Mouse (Mus musculus) gonadal fat pad, adult 2 months (tissue): ENCODE data around the gene Uvssa. TPM values are rescaled to one million over a fixed set of nuclear protein-coding genes. Genes with fewer than 3 reads are reported as not detected.

Source experiments
- DNase-seq: peaks from one replicate; pipeline ENCODE4 v3.0.0-alpha.2; 2012; ENCODE audit warnings: low read depth
- polyA plus RNA-seq: library from polyadenylated mRNA; depleted of rRNA; stranded (reverse); fragments of >200 nt; gene quantifications from 2 replicates; pipeline ENCODE4 v1.2.3, GENCODE M21; 2012

Uvssa gene
- polyA plus RNA-seq, 1 experiment, result 8.7 TPM

- DNase-seq, result no peak
Measured at GRCm38 (mm10) chr5:33372331-33373038, 5.9 kb upstream of the Uvssa start.

- DNase-seq, result no peak
Measured at GRCm38 (mm10) chr5:33377176-33377575, 1.2 kb upstream of the Uvssa start.

GRCm38 (mm10) chr5:33377801-33378301, 498 bp upstream of the Uvssa start:
- DNase-seq, result no peak

- no peak for DNase-seq
Measured at GRCm38 (mm10) chr5:33387550-33387949, 9.2 kb downstream of the Uvssa start.

DNA sequence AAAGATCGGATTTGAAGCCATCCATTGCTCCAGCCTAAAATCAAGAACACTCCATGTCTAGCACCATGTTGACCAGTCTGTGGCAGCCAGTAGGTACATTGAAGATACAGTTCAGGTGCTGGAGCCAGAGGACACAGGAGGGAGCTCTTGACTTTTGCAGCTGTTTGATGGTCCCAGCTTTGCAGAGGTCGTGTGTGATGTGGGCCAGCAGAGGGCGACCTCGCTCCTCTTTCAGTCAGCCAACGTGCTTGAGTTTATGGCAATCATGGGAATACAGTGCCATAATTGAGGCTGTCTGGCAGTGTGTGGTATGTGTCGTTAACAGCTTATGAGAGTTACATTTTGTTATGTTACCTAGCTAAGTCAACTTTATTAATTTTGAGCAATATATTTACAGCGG, 15.5 kb downstream of the Uvssa start:
- no peak for DNase-seq

- no peak for DNase-seq
Measured at GRCm38 (mm10) chr5:33395693-33396092, 17.3 kb downstream of the Uvssa start.

GRCm38 (mm10) chr5:33396828-33397227, 18.5 kb downstream of the Uvssa start:
- no peak for DNase-seq

DNA sequence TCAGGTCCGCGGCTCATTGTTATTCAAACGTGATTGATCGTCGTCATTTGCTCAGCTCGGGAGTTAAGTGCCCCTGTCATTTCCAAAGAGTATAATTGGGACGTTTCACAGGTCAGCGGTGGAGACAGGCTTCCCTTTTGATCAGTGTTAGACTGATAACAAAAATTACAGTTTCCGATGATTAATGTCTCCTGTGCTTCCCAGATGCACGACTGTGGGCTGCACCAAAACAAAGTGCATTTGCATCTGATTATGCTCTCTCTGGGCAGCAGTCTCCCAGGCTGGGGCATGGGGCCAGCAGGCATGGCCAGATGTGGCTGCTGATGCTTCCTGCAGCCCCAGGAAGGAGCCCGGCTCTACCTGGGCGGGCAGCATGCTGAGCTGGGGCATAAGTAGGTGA, 22.5 kb downstream of the Uvssa start:
- DNase-seq, result no peak

- DNase-seq, result no peak
Measured at GRCm38 (mm10) chr5:33420313-33420712, 42.0 kb downstream of the Uvssa start.

DNA sequence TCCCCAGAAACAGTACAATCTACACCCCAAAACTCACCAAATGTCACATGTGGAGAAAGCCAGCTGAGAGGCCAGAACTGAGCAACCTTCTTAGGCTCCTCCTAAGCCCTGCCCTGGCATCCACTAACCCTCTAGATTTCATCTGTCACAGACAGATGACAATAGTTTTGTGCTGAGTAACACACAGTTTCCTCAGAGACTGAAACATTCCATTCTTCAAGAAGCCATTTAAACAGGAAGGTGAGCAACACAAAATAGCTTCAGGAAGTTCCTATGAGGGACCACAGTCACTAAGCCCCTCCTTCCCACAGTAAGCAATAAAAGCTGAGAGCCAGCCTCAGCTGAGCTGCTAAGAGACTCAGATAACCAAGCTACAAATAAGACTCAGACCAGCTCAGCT, 49.1 kb downstream of the Uvssa start:
- no peak for DNase-seq

GRCm38 (mm10) chr5:33430106-33430505, 51.8 kb downstream of the Uvssa start:
- DNase-seq, result no peak

GRCm38 (mm10) chr5:33430511-33431172, 52.3 kb downstream of the Uvssa start:
- no peak for DNase-seq

GRCm38 (mm10) chr5:33431173-33432005, 53.0 kb downstream of the Uvssa start:
- DNase-seq, result no peak

DNA sequence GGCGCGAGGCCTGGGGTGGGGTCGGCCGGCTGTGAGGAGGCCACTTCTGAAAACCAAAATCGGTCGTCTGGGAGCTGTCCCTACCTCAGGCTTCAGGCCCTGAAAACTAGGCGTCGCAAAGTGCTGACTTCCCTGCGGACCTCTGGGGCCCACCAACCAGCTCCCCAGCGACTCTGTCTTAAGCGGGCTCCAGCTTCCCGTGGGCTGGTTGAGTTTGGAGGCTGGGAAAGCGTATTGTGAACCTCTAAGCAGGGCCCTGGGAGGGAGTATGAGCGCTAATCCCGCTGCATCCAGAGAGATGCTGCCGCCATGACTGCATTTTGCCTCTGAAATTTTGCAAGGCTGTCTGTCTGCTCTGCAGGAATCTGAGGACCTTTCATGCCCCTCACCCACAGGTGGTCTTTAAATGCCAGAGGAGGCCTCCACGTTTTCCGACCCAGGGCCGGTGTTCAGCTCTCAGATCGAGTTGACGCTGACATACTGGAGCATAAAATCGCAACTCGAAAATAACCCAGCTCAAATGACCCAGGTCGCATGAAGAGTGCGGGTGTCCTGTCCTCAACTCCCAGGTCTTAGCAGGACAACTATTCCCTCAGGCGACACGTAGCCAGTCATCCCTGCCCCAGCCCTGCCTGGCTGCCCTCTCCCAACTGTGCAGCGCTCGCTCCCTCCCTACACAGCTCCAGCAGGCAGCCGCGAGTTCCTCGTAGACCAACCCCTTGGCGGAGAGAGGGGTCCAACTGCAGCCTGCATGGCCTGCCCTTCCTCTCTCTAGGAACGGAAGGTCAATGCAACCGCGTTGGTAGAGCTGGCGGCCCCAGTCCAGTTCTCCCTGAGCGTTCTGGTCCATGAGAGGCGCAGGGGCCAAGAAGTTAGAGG, 53.9 kb downstream of the Uvssa start:
- DNase-seq, result no peak

- no peak for DNase-seq
Measured at GRCm38 (mm10) chr5:33433201-33434138, 55.1 kb downstream of the Uvssa start, which contains the start of gene Nkx1-1. TSS of gene Nkx1-1 (minus strand) at chr5:33433976.

GRCm38 (mm10) chr5:33434141-33434780, 55.9 kb downstream of the Uvssa start:
- no peak for DNase-seq

DNA sequence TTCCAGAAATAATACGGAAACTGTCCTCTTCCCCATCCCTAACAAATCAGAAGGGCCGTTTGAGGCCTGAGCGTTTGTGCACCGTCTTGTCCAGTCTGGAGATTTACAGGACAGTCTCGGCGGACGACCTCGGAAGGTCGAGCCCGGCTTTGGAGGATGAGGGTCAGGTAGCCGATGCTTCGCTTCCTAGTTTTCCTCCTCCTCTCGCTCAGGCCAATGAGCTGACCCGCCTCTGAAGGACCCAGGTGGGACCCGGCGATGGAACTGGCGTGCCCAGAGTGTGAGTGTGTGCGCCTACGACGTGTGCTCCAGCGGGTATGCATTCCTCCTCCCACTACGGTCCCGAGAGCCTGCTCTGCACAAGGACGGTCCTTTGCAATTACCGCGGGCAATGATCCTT, 56.8 kb downstream of the Uvssa start:
- DNase-seq, result no peak

DNA sequence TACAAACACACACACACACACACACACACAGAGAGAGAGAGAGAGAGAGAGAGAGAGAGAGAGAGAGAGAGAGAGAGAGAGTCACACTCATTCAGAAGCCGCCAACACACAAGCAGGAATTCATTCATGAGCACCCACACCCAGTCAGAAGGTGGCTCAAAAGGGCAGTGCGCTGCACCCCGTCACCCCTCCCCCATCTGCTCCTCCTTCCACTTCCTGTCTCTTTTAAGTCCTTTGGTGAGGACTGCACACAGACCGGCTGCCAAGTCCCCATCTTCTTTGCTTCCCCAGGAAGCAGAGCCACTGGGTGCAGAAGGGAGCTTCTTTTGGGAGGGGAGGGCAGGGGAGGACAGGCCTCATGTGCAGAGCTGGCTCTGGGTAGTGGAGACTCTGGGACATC, 57.6 kb downstream of the Uvssa start:
- no peak for DNase-seq

DNA sequence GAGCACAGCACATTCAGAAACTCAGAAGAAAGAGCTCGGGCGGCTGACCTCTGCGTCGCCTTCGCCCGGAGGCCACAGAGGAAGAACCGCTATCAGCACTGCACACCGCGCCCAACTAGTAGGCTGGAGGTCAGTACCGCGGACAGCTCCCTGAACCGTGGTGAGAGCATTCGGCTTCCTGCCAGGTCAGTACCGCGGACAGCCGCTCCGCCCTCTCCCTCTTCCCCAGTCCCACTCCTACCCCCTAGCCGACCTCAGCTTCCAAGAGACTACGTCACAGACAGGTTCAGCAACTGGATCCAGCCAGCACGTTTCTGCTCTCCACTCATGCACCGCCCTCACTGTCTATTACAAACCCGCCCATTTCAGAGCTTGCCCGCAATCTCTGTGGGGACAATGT, 59.9 kb downstream of the Uvssa start:
- peak; percentile 42 for DNase-seq
